Mouse (Mus musculus): ENCODE measurements around the gene Myh8. TPM values are rescaled to one million over a fixed set of nuclear protein-coding genes. Genes with fewer than 3 reads are reported as not detected.

Gene Myh8
- 10.4 TPM for polyA plus RNA-seq (2012; fragmentation: generic; extraction: Trizol)

DNA sequence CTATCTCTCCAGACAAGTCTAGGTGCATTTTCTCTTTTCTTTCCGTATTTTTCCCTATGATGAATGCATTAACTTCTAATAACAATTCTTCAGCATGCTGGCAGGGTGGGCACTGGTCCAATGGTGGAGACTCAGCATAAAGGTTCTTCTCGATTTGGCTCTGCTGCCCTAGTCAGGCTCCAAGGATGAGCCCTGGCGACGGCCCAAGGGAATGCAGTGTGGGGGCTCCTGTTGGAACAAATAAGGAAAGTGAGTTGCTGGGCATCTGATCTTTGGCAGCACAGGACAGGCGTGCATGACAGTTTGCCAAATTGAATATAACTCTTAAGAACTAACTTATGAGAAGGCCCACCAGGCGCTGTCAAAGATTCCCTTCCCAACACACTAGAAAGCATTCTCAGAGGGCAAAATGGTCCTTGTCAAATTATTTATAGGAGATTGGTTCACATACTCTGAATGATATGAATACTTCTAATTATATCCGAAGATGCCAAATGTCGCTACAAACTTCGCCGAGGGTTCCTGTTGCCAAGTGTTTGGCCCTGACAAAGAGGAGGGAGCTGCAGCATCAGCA lies at the start of gene Myh8:
Myh8 (plus strand) TSS at position 524 of the 574 bp plus-strand sequence.
- TF ChIP-seq TCF12 (IDR thresholded peaks at IDR 0.05; ENCODE audit: insufficient read depth, poor library complexity, severe bottlenecking) (no peak), USF1 (IDR thresholded peaks at IDR 0.05; ENCODE audit: low read depth) (no peak), MYOG (IDR thresholded peaks at IDR 0.05; ENCODE audit: control insufficient read depth in 1 of 3, insufficient read depth in 1 of 3, insufficient read length in 2 of 3, low read depth in 2 of 3) (no peak), POLR2A (IDR thresholded peaks at IDR 0.05; ENCODE audit: insufficient read length, low read depth) (no peak), SRF (IDR thresholded peaks at IDR 0.05; ENCODE audit: control insufficient read depth, insufficient read length, low read depth) (no peak)
- Histone ChIP-seq H3ac (ENCODE audit: control insufficient read depth, insufficient read length) (no peak within 1 kb of the TSS), H3K4me2 (ENCODE audit: low read depth) (no peak within 1 kb of the TSS), H3K36me3 (ENCODE audit: control insufficient read depth, insufficient read depth) (no peaks in the 10 kb centered on the region), H3K79me2 (ENCODE audit: control insufficient read depth, insufficient read depth) (no peaks in the 10 kb centered on the region), H3K27me3 (ENCODE audit: control insufficient read depth, insufficient read depth, insufficient read length) (no peaks in the 10 kb centered on the region), H3K4me3 (no peak within 1 kb of the TSS)

DNA sequence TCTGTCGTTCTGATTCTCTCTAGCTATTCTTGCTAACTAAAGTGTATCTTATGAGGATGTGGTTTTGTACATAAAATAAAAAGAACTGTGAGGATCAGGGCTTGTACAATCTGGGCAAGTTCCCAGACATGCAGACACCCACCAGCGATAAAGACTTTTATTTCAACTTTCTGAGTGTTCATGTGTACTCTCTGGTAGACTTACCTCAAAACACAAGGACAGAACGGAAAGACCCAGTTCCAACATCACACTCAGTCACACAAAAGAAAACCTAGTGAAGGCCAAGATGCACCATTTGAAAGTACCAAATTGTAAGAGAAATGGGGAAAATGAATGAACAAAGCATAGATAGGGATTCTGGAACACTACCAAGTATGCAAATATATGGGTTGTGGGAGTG lies 48.2 kb upstream of the Myh8 start:
- H3K27me3 ChIP-seq (ENCODE audit: control insufficient read depth, insufficient read depth, insufficient read length), result no peaks in the 10 kb centered on the region
- no peaks in the 10 kb centered on the region for H3K79me2 ChIP-seq (ENCODE audit: control insufficient read depth, insufficient read depth)
- H3ac ChIP-seq (ENCODE audit: control insufficient read depth, insufficient read length), result no peak overlapping the region
- no peak overlapping the region for H3K4me2 ChIP-seq (ENCODE audit: low read depth)
- no peaks in the 10 kb centered on the region for H3K36me3 ChIP-seq (ENCODE audit: control insufficient read depth, insufficient read depth)
- H3K4me3 ChIP-seq, result no peak overlapping the region
- TF ChIP-seq POLR2AphosphoS2 (IDR thresholded peaks at IDR 0.05; ENCODE audit: insufficient read length, low read depth), result no peak
- TF ChIP-seq TCF3 (IDR thresholded peaks at IDR 0.05; ENCODE audit: insufficient read length, low read depth), result no peak
- no peak for TF ChIP-seq CEBPB (IDR thresholded peaks at IDR 0.05; ENCODE audit: insufficient read depth, poor library complexity, severe bottlenecking)
- TF ChIP-seq SRF (IDR thresholded peaks at IDR 0.05; ENCODE audit: control insufficient read depth, insufficient read length, low read depth), result no peak
- TF ChIP-seq REST (IDR thresholded peaks at IDR 0.05; ENCODE audit: insufficient read depth, insufficient read length), result no peak
- no peak for TF ChIP-seq POLR2A (IDR thresholded peaks at IDR 0.05; ENCODE audit: insufficient read length, low read depth)

DNA sequence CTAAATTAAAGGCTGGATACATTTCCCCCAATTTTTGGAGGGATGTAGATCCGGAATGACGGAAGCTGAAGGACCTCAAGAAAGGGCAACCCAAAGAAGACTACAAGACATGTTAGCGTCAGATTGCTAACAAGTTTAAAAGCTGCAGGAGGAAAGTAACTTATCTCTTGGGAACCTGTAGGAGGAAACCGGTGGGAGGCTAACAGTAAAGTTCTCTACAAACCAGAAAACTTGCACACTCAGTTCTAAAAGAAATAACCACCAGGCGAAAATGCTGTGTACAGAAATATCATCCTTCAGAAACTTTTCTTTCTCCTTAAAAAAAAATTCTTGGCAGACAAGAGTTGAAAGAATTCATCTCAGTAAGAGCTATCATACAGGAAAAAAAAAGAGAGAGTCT lies 47.8 kb upstream of the Myh8 start:
- Histone ChIP-seq H3K79me2 (ENCODE audit: control insufficient read depth, insufficient read depth) (no peaks in the 10 kb centered on the region), H3K27me3 (ENCODE audit: control insufficient read depth, insufficient read depth, insufficient read length) (no peaks in the 10 kb centered on the region), H3ac (ENCODE audit: control insufficient read depth, insufficient read length) (no peak overlapping the region), H3K36me3 (ENCODE audit: control insufficient read depth, insufficient read depth) (no peaks in the 10 kb centered on the region), H3K4me3 (no peak overlapping the region), H3K4me2 (ENCODE audit: low read depth) (no peak overlapping the region)
- TF ChIP-seq MAX (IDR thresholded peaks at IDR 0.05; ENCODE audit: low read depth) (no peak), CEBPB (IDR thresholded peaks at IDR 0.05; ENCODE audit: insufficient read depth, poor library complexity, severe bottlenecking) (no peak), MYOD1 (IDR thresholded peaks at IDR 0.05; ENCODE audit: control insufficient read depth in 1 of 3, insufficient read length in 2 of 3, low read depth in 2 of 3) (no peak), E2F4 (IDR thresholded peaks at IDR 0.05; ENCODE audit: insufficient read depth) (no peak), POLR2AphosphoS2 (IDR thresholded peaks at IDR 0.05; ENCODE audit: insufficient read length, low read depth) (no peak), SRF (IDR thresholded peaks at IDR 0.05; ENCODE audit: control insufficient read depth, insufficient read length, low read depth) (no peak), MYOG (IDR thresholded peaks at IDR 0.05; ENCODE audit: control insufficient read depth in 1 of 3, insufficient read depth in 1 of 3, insufficient read length in 2 of 3, low read depth in 2 of 3) (no peak), POLR2A (IDR thresholded peaks at IDR 0.05; ENCODE audit: insufficient read length, low read depth) (no peak), TCF3 (IDR thresholded peaks at IDR 0.05; ENCODE audit: insufficient read length, low read depth) (no peak), REST (IDR thresholded peaks at IDR 0.05; ENCODE audit: insufficient read depth, insufficient read length) (no peak), USF1 (IDR thresholded peaks at IDR 0.05; ENCODE audit: low read depth) (no peak), TCF12 (IDR thresholded peaks at IDR 0.05; ENCODE audit: insufficient read depth, poor library complexity, severe bottlenecking) (no peak)

DNA sequence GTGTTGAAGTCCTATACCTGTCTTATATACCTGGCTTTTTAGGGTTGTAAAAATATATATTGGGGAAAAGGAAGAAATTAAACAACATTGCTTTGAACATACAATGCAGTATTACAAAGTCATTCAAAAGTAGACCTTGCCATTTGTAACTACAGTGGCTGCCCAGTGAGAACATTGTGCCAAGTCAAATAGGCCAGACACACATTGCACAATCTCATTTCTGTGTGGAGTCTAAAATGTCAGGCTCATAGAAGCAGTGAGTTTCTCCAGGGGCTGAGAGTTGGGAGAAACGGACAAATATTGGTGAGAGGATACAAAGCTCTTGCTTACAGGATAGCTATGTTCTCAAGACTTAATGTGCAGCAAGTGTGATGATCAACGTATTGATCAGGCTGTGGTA lies 47.0 kb upstream of the Myh8 start:
- TF ChIP-seq CEBPB (IDR thresholded peaks at IDR 0.05; ENCODE audit: insufficient read depth, poor library complexity, severe bottlenecking) (0 out of 2 replicates have a peak, but pooled peaks have one; percentile 39), REST (IDR thresholded peaks at IDR 0.05; ENCODE audit: insufficient read depth, insufficient read length) (no peak), TCF3 (IDR thresholded peaks at IDR 0.05; ENCODE audit: insufficient read length, low read depth) (no peak)
- H3K27me3 ChIP-seq (ENCODE audit: control insufficient read depth, insufficient read depth, insufficient read length), result no peaks in the 10 kb centered on the region
- no peaks in the 10 kb centered on the region for H3K79me2 ChIP-seq (ENCODE audit: control insufficient read depth, insufficient read depth)
- H3K4me2 ChIP-seq (ENCODE audit: low read depth), result no peak overlapping the region
- no peaks in the 10 kb centered on the region for H3K36me3 ChIP-seq (ENCODE audit: control insufficient read depth, insufficient read depth)
- H3ac ChIP-seq (ENCODE audit: control insufficient read depth, insufficient read length), result no peak overlapping the region
- no peak overlapping the region for H3K4me3 ChIP-seq

DNA sequence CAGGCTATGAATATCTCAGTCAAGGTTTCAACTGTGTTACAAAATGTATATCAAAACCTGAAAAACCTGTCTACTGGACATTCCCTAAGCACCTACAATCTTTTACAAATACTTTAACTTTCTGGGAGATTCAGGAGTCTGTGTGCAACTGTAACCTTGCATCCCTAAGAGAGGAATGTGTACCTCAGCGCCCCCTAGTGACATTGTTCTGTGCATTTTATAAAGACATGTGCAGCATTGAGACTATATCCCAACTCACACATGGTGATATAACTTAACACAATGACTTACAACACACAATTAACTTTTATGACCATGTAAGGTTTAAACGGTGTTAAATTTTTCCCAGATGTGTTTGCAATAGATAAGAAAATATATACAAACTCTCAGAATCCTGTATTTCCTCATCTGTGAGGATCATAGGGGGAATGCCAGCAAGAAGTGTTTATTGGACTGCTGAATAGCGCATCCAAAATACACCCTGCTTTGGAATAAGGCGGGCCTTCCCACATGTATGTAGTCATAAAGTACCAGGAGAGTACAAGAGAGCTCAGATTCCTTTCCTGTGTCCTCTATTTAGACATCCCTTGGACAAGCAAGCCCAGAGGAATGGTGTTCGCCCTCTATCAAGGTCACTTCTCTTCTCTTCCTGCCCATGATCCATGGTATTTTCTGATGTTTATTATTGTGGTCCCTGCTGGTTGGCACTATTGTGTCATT lies 41.1 kb upstream of the Myh8 start:
- Histone ChIP-seq H3K27me3 (ENCODE audit: control insufficient read depth, insufficient read depth, insufficient read length) (no peaks in the 10 kb centered on the region), H3ac (ENCODE audit: control insufficient read depth, insufficient read length) (no peak overlapping the region), H3K4me2 (ENCODE audit: low read depth) (no peak overlapping the region), H3K4me3 (no peak overlapping the region), H3K36me3 (ENCODE audit: control insufficient read depth, insufficient read depth) (no peaks in the 10 kb centered on the region), H3K79me2 (ENCODE audit: control insufficient read depth, insufficient read depth) (no peaks in the 10 kb centered on the region)
- TF ChIP-seq TCF12 (IDR thresholded peaks at IDR 0.05; ENCODE audit: insufficient read depth, poor library complexity, severe bottlenecking), result no peak
- TF ChIP-seq REST (IDR thresholded peaks at IDR 0.05; ENCODE audit: insufficient read depth, insufficient read length), result no peak
- no peak for TF ChIP-seq MYOG (IDR thresholded peaks at IDR 0.05; ENCODE audit: control insufficient read depth in 1 of 3, insufficient read depth in 1 of 3, insufficient read length in 2 of 3, low read depth in 2 of 3)
- no peak for TF ChIP-seq POLR2A (IDR thresholded peaks at IDR 0.05; ENCODE audit: insufficient read length, low read depth)
- TF ChIP-seq USF1 (IDR thresholded peaks at IDR 0.05; ENCODE audit: low read depth), result no peak
- no peak for TF ChIP-seq POLR2AphosphoS2 (IDR thresholded peaks at IDR 0.05; ENCODE audit: insufficient read length, low read depth)
- TF ChIP-seq SRF (IDR thresholded peaks at IDR 0.05; ENCODE audit: control insufficient read depth, insufficient read length, low read depth), result no peak
- TF ChIP-seq MAX (IDR thresholded peaks at IDR 0.05; ENCODE audit: low read depth), result no peak
- TF ChIP-seq MYOD1 (IDR thresholded peaks at IDR 0.05; ENCODE audit: control insufficient read depth in 1 of 3, insufficient read length in 2 of 3, low read depth in 2 of 3), result no peak
- no peak for TF ChIP-seq TCF3 (IDR thresholded peaks at IDR 0.05; ENCODE audit: insufficient read length, low read depth)
- no peak for TF ChIP-seq E2F4 (IDR thresholded peaks at IDR 0.05; ENCODE audit: insufficient read depth)
- no peak for TF ChIP-seq CEBPB (IDR thresholded peaks at IDR 0.05; ENCODE audit: insufficient read depth, poor library complexity, severe bottlenecking)

Data from myocyte (in vitro differentiated cells).